Mouse (Mus musculus) cerebellum, adult 9-10 months (tissue): ENCODE results near the gene Dnase1l3.

ENCODE experiments used
- DNase-seq: peaks from one replicate; pipeline ENCODE4 v3.0.0; 2022

Dnase1l3 gene

GRCm38 (mm10) chr14:7928362-7928761 is 66.0 kb downstream of the Dnase1l3 start:
- DNase-seq = no peak

DNA sequence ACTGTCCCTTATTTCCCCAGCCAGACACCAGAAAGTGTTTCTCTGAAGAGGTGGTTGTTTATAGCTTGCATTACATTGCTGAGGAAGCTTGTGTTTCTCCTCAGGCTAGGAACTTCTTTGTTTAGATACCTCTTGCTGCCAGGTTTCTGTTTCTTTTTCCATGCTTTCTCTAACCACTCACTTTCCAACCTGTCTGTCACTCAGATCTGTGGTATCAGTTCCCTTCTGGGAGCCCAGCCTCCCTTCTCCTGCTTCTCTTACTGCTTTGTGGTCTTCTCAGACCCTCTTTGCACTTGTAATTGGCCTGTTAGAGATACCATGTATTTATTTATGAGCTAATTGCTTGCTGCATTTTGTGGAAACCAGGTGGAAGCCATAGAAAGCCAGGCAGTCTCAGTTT is 70.7 kb downstream of the Dnase1l3 start:
- DNase-seq = no peak

GRCm38 (mm10) chr14:7921459-7921858 is 72.9 kb downstream of the Dnase1l3 start:
- DNase-seq = no peak

DNA sequence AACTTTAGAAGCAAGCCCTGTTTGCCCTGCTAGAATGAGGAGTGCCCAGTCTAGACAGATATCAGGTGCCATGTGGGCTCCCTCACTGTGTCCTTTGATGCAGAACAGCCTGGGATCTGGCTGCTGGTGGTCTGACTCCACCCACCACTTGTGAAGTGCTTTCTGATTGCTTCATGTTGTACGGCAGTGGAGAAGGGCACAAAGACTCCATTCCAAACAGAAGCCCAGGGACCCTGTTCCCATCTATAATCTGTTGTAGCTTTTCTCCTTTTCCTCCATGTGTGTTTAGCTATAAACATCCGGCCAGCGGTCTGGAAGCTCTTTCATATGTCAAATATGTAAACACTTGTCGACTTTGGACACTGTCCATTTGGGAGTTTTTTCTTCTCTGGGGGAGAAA is 74.5 kb downstream of the Dnase1l3 start:
- DNase-seq = no peak

DNA sequence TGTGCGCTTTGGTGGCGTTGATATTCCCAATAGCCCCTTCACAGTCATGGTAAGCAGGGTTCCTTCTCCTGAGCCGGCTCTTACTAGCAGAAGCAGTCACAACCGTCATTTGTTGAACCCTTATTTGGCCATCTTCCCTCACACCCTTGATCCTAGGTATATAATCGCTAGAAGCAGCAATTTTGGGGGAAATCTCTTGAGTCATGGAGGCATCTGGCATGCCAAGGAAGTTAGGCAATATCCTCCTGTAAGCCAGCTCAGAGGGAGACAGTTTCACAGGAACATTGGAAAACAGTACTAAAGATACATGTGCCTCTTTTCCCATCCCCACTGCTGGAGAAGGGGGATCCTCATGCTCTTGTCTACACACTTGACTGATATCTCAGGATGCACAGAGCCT is 75.1 kb downstream of the Dnase1l3 start:
- no peak for DNase-seq

DNA sequence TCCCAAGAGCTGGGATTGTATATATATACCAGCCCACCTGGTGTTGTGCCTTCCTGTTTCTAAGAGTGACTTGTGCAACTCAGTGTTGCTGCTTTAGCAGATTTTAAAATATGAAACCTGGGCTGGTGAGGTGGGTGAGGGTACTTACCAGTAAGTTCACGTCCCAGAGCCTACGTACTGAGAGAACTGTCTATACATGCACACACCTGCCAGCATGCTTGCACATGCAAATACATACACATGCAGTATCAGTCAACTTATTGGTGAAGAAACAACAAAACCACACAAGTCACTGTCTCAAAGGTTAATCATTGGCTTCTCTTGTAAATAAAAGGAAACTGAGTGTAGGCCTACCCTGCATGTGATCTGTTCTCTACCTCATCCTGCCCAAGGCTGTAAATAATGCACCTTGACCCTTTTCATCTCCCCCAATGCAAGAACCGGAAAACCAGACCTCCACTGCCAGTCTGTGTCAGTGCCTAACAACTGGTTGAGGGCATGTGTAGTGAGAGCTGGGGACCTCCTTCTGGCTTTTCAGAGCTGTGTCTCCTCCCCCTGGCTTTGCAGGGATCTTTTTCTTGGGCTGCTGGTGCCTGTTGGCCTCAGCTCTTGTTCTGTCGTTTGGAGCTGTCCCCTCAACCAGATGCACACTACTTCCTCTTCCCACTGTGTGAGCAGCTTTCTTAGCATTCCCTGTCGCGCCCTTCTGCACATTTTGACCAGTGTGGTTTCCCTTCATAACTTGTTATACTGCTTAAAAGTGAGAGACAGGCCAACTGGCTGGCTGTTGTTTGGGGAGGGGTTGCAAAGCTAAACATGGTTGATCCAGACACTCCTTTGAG is 76.0 kb downstream of the Dnase1l3 start:
- DNase-seq = no peak
